Mouse (Mus musculus) heart, adult 2 months (tissue): ENCODE data around the gene Serinc3. TPM values are rescaled to one million over a fixed set of nuclear protein-coding genes. Genes with fewer than 3 reads are reported as not detected.

Source experiments
- DNase-seq, 2 experiments: peaks; one replicate each; pipeline ENCODE4 v3.0.0; 2021
- H3K27ac ChIP-seq: fragments of 200-600 bp; 2 replicates; pipeline ENCODE4 v1.8.1; 2022
- H3K27me3 ChIP-seq: fragments of 200-500 bp; 2 replicates; pipeline ENCODE4 v1.6.1; 2012; ENCODE audit warnings: mild to moderate bottlenecking, low read length, inconsistent platforms, mixed read lengths; ENCODE audit not compliant: control insufficient read depth, insufficient read depth
- H3K36me3 ChIP-seq: fragments of 200-500 bp; 2 replicates; pipeline ENCODE4 v1.6.1; 2012; ENCODE audit warnings: low read length, inconsistent platforms; ENCODE audit not compliant: control insufficient read depth, insufficient read depth
- H3K4me1 ChIP-seq: fragments of 200-500 bp; 2 replicates; pipeline ENCODE4 v1.6.1; 2011; ENCODE audit warnings: low read length; ENCODE audit not compliant: control insufficient read depth, insufficient read depth
- H3K4me3 ChIP-seq: fragments of 200-600 bp; 2 replicates; pipeline ENCODE4 v1.8.1; 2022
- H3K79me2 ChIP-seq: fragments of 200-500 bp; replicated peaks from 2 replicates; pipeline ENCODE4 v1.6.1; 2012; ENCODE audit warnings: mild to moderate bottlenecking, inconsistent platforms, low read length, moderate library complexity, mixed read lengths; ENCODE audit not compliant: control insufficient read depth, insufficient read depth
- H3K9ac ChIP-seq: fragments of 200-500 bp; 2 replicates; pipeline ENCODE4 v1.6.1; 2012; ENCODE audit warnings: low read depth, mild to moderate bottlenecking, control low read depth, inconsistent platforms, low read length, mixed read lengths
- CTCF ChIP-seq: fragments of 200-600 bp; IDR thresholded peaks from 2 replicates; pipeline ENCODE4 v1.8.1; 2022; ENCODE audit warnings: antibody characterized with exemption, mild to moderate bottlenecking, moderate library complexity
- EP300 ChIP-seq: fragments of 200-500 bp; IDR thresholded peaks from 2 replicates; pipeline ENCODE4 v1.6.1; 2011; ENCODE audit warnings: low read depth, low read length, control low read depth; ENCODE audit not compliant: insufficient read depth
- POLR2A ChIP-seq: fragments of 200-500 bp; IDR thresholded peaks from 2 replicates; pipeline ENCODE4 v1.6.1; 2011; ENCODE audit warnings: mild to moderate bottlenecking, low read depth, low read length, control low read depth; ENCODE audit not compliant: insufficient read depth
- WGBS: fragments of 180-500 bp; shearing (Covaris S2); methylation state at CpG from one replicate; pipeline ENCODE4 v1.1.7; 2018; 5-methylcytosine and 5-hydroxymethylcytosine counted together
- intact Hi-C: fragments of 180-260 bp; cut with DNase I; formaldehyde crosslinking; loops from one replicate; pipeline ENCODE4 v1.15.1; 2025
- polyA plus RNA-seq: library from polyadenylated mRNA; depleted of rRNA; stranded (reverse); fragments of >200 nt; gene quantifications from 2 replicates; pipeline ENCODE4 v1.2.3, GENCODE M21; 2012
- total RNA-seq, 2 experiments: library from RNA; stranded (reverse); gene quantifications; 2 replicates each; pipeline ENCODE4 v1.2.3; 2021

The Serinc3 gene
- total and polyA plus RNA-seq, 3 experiments: 264 to 351 (median 294) TPM

DNA sequence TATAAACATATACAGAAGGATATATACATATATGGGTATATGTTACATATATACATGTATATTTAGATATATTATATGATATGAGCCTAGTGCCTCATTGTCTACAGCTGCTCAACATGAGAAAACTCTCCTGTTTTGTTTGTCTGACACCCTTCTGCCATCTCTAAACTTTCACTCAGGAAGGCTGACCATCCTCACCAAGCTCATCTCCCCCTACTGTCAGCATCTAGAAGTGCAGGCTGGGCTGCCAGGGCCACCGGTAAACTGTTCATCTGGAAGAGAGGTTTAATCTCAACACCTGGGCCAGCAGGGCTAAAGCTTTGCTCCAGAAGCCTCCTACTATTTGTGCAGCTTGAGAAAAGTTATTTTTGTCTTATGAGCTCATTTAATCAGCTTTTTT is 45.7 kb downstream of the Serinc3 start:
- intact Hi-C loops: loop anchor here (2.0 kb wide), 1 partner anchor 64 kb away; no protein-coding TSS in a partner anchor
- H3K4me1 ChIP-seq: peaks cover 31% of the 10 kb centered on the region
- no peaks in the 10 kb centered on the region for H3K27me3 ChIP-seq
- peaks cover 15% of the 10 kb centered on the region for H3K36me3 ChIP-seq
- 0% methylated on average over 1 of the region's 1 CpGs for whole genome bisulfite sequencing
- H3K79me2 ChIP-seq: no peaks in the 10 kb centered on the region
- no peak for TF ChIP-seq POLR2A
- 0 out of 2 replicates have a peak, but pooled peaks have one; percentile 21 for TF ChIP-seq EP300
- peak; percentile 95 for TF ChIP-seq CTCF
- H3K9ac ChIP-seq: no peak overlapping the region
- no peak overlapping the region for H3K4me3 ChIP-seq
- H3K27ac ChIP-seq: no peak overlapping the region
- DNase-seq: peak; percentile 63 to 80

- Histone ChIP-seq H3K27ac (no peak overlapping the region), H3K4me3 (no peak overlapping the region), H3K36me3 (peaks cover 15% of the 10 kb centered on the region), H3K4me1 (peaks cover 29% of the 10 kb centered on the region), H3K27me3 (no peaks in the 10 kb centered on the region), H3K9ac (no peak overlapping the region), H3K79me2 (no peaks in the 10 kb centered on the region)
- no peak for DNase-seq
- intact Hi-C loops: loop anchor here (2.0 kb wide), 1 partner anchor 63 kb away; no protein-coding TSS in a partner anchor
- 67% methylated on average over 4 of the region's 4 CpGs for WGBS
- TF ChIP-seq CTCF: peak; percentile 64
- TF ChIP-seq POLR2A: no peak
Observed at GRCm38 (mm10) chr2:163597661-163598060, 47.3 kb downstream of the Serinc3 start.

DNA sequence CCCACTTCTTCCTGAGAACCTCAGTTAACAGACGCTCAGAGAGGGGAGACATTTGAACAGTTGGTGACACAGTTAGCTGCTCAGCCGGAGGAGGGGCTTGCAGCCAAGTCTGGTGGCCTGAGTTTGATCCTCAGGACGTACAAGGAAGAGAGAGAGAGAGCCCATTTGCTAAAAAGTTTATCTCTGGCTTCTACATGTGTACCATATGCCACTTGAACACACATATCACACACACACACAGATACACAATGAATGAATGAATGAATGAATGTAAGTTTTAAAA is 48.1 kb downstream of the Serinc3 start:
- WGBS: 45% methylated on average over 3 of the region's 3 CpGs
- intact Hi-C loops: no loop called here
- H3K27me3 ChIP-seq: no peaks in the 10 kb centered on the region
- peak overlapping the region; percentile 92 for H3K27ac ChIP-seq
- no peak for TF ChIP-seq POLR2A
- no peak for TF ChIP-seq EP300
- H3K9ac ChIP-seq: no peak overlapping the region
- H3K4me1 ChIP-seq: peaks cover 27% of the 10 kb centered on the region
- H3K79me2 ChIP-seq: no peaks in the 10 kb centered on the region
- DNase-seq: no peak
- H3K36me3 ChIP-seq: peaks cover 15% of the 10 kb centered on the region
- no peak overlapping the region for H3K4me3 ChIP-seq

GRCm38 (mm10) chr2:163596057-163596872 is 48.7 kb downstream of the Serinc3 start:
- H3K4me1 ChIP-seq: peaks cover 25% of the 10 kb centered on the region
- 51% methylated on average over 13 of the region's 13 CpGs for WGBS
- peak; percentile 57; the same call in 1 of the 2 replicates for TF ChIP-seq POLR2A
- peak; percentile 100 for TF ChIP-seq EP300
- no peak for TF ChIP-seq CTCF
- intact Hi-C loops: no loop called here
- no peak overlapping the region for H3K4me3 ChIP-seq
- no peaks in the 10 kb centered on the region for H3K79me2 ChIP-seq
- H3K27ac ChIP-seq: peak overlapping the region; percentile 92
- peak; percentile 76 to 85 for DNase-seq
- H3K9ac ChIP-seq: no peak overlapping the region
- H3K27me3 ChIP-seq: no peaks in the 10 kb centered on the region
- H3K36me3 ChIP-seq: peaks cover 11% of the 10 kb centered on the region

DNA sequence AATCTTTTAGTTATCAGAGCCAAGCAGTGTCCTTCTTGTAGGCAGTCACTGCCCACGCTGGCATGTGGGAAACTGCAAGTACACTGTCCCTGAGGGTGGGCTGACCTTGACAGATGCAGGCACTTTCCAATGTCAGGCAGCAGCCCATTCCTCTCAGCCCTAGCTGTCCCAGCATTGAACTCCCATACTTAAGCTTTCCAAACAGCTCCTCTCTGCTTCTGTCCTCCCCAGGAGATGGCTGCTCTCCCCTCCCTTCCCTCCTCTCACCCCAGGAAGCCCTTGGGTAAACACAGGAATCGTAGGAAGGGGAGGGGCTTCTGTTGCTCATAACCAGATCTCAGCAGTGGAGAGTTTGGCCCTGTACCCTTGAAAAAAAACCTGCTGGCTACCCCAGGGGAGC is 49.8 kb downstream of the Serinc3 start:
- TF ChIP-seq POLR2A (peak; percentile 60), CTCF (no peak)
- intact Hi-C loops: loop anchor here (1.0 kb wide), 1 partner anchor 116 kb away; no protein-coding TSS in a partner anchor
- no peaks in the 10 kb centered on the region for H3K79me2 ChIP-seq
- H3K4me3 ChIP-seq: no peak overlapping the region
- no peaks in the 10 kb centered on the region for H3K27me3 ChIP-seq
- peak overlapping the region; percentile 12; the same call in 1 of the 2 replicates for H3K9ac ChIP-seq
- DNase-seq: peak; percentile 58 to 60
- peaks cover 11% of the 10 kb centered on the region for H3K36me3 ChIP-seq
- peaks cover 25% of the 10 kb centered on the region for H3K4me1 ChIP-seq
- 34% methylated on average over 2 of the region's 2 CpGs for WGBS
- H3K27ac ChIP-seq: peak overlapping the region; percentile 92

GRCm38 (mm10) chr2:163593636-163594282 is 51.2 kb downstream of the Serinc3 start:
- H3K4me1 ChIP-seq: peaks cover 25% of the 10 kb centered on the region
- H3K27ac ChIP-seq: no peak overlapping the region
- intact Hi-C loops: no loop called here
- TF ChIP-seq CTCF: no peak
- no peak for TF ChIP-seq POLR2A
- TF ChIP-seq EP300: no peak
- 84% methylated on average over 10 of the region's 10 CpGs for WGBS
- no peak overlapping the region for H3K9ac ChIP-seq
- no peaks in the 10 kb centered on the region for H3K27me3 ChIP-seq
- H3K36me3 ChIP-seq: peaks cover 11% of the 10 kb centered on the region
- no peak overlapping the region for H3K4me3 ChIP-seq
- no peaks in the 10 kb centered on the region for H3K79me2 ChIP-seq
- DNase-seq: no peak
